Mouse (Mus musculus) central nervous system, embryonic 18 days (tissue): ENCODE measurements around the gene Tmem254c. TPM values are rescaled to one million over a fixed set of nuclear protein-coding genes. Genes with fewer than 3 reads are reported as not detected.

Source experiments
- polyA plus RNA-seq: library from polyadenylated mRNA; depleted of rRNA; stranded (reverse); fragments of >200 nt; gene quantifications from 2 replicates; pipeline ENCODE4 v1.2.3, GENCODE M21; 2012; rRNA removed

Tmem254c gene
- polyA plus RNA-seq: not detected in 2 replicates

GRCm38 (mm10) chr14:26067325-26067633 is at the start of gene Tmem254c:
Tmem254c (minus strand) TSS chr14:26067355.

GRCm38 (mm10) chr14:26081997-26082396 is 14.8 kb upstream of the Tmem254c start, which contains the start of gene Cphx3:
Cphx3 (plus strand) TSS chr14:26082297.

GRCm38 (mm10) chr14:26081216-26081615 is 14.1 kb upstream of the Tmem254c start, which contains the start of gene Cphx2:
Cphx2 (plus strand) TSS chr14:26081516.

DNA sequence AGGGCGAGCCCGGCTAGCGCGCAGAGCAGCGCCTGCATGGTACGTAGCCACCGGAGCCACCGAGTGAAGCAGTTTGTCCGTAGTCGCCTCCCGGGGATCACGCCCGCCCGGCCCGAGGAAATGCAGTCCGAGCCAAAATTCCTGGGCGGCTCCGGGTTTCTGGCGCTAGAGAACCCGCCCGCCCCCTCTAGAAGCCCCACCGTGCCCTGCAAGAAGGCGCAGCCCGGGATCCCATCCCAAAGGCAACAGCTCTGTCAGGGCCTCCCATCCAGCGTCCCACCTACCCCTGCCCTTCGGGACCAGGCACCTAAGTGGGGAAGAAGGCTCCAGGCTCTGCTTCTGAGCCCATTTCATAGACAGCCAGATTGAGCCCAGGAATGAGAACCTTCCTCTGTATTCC is 24.5 kb downstream of the Tmem254c start, which contains the start of gene Gm9780:
Gene Gm9780, minus strand, starts transcription at position 101 of the 400 bp plus-strand sequence.

Other genes starting within 250 kb of the Tmem254c start
- gene Anxa11, start 225.2 kb downstream of the Tmem254c start, polyA plus RNA-seq: 3.5 and 4.2 TPM in 2 replicates
- 0.70 TPM in 1 of 2 replicates, not detected in the other for gene Plac9a, start 164.3 kb downstream of the Tmem254c start, polyA plus RNA-seq
- gene Tmem254a, start 139.7 kb downstream of the Tmem254c start, polyA plus RNA-seq: 3.6 and 4.5 TPM in 2 replicates
- gene Cphx1, start 129.1 kb downstream of the Tmem254c start, polyA plus RNA-seq: 0.05 and 0.11 TPM in 2 replicates
- 4.6 and 5.0 TPM in 2 replicates for gene Duxbl1, start 88.8 kb downstream of the Tmem254c start, polyA plus RNA-seq
- gene Gm9780, start 24.6 kb downstream of the Tmem254c start, polyA plus RNA-seq: 6.4 and 9.4 TPM in 2 replicates
- not detected in 2 replicates for gene Cphx2, start 14.2 kb upstream of the Tmem254c start, polyA plus RNA-seq
- gene Cphx3, start 14.9 kb upstream of the Tmem254c start, polyA plus RNA-seq: not detected in 2 replicates
- not detected in 2 replicates for gene Duxbl2, start 51.0 kb upstream of the Tmem254c start, polyA plus RNA-seq
- gene Plac9b, start 115.1 kb upstream of the Tmem254c start, polyA plus RNA-seq: 5.4 and 6.8 TPM in 2 replicates
- gene Tmem254b, start 139.7 kb upstream of the Tmem254c start, polyA plus RNA-seq: 23.6 and 25.8 TPM in 2 replicates
- gene Duxbl3, start 190.6 kb upstream of the Tmem254c start, polyA plus RNA-seq: 3.0 and 3.4 TPM in 2 replicates